Mouse (Mus musculus) layer of hippocampus, postnatal 36 days (tissue): ENCODE results near the gene Cacnb3. TPM values are rescaled to one million over a fixed set of nuclear protein-coding genes. Genes with fewer than 3 reads are reported as not detected.

Experiments
- DNase-seq, 2 experiments: peaks; one replicate each; pipeline ENCODE4 v3.0.0; 2022
- total RNA-seq, 2 experiments: library from RNA; stranded (reverse); gene quantifications; 2 replicates each; pipeline ENCODE4 v1.2.3; 2021

Gene Cacnb3
- total RNA-seq, 2 experiments from 2014 or later = 198 to 206 TPM

- DNase-seq = peak; percentile 84
Observed at GRCm38 (mm10) chr15:98676940-98677728, 46.5 kb downstream of the Cacnb3 start, which contains the start of gene Rnd1. Rnd1 (minus strand) TSS chr15:98677461.

GRCm38 (mm10) chr15:98677977-98678376, 47.3 kb downstream of the Cacnb3 start:
- DNase-seq = no peak

- DNase-seq = no peak
Observed at GRCm38 (mm10) chr15:98680660-98681059, 50.0 kb downstream of the Cacnb3 start.

GRCm38 (mm10) chr15:98681633-98682032, 51.0 kb downstream of the Cacnb3 start:
- no peak for DNase-seq

GRCm38 (mm10) chr15:98683177-98683576, 52.5 kb downstream of the Cacnb3 start:
- DNase-seq = no peak

- no peak for DNase-seq
Observed at GRCm38 (mm10) chr15:98683746-98684145, 53.1 kb downstream of the Cacnb3 start.

- no peak for DNase-seq
Observed at GRCm38 (mm10) chr15:98685926-98686325, 55.3 kb downstream of the Cacnb3 start.

GRCm38 (mm10) chr15:98689682-98690081, 59.0 kb downstream of the Cacnb3 start:
- DNase-seq = no peak

- no peak for DNase-seq
Observed at GRCm38 (mm10) chr15:98691486-98692147, 61.0 kb downstream of the Cacnb3 start.

GRCm38 (mm10) chr15:98692171-98692715, 61.6 kb downstream of the Cacnb3 start:
- no peak for DNase-seq

Other genes starting within 250 kb of the Cacnb3 start
- gene Olfr283, start 249.9 kb upstream of the Cacnb3 start, total RNA-seq = not detected
- gene Olfr282, start 199.6 kb upstream of the Cacnb3 start, total RNA-seq = not detected
- not detected for gene Olfr281, start 178.3 kb upstream of the Cacnb3 start, total RNA-seq
- gene OR5BS1P, start 160.9 kb upstream of the Cacnb3 start, total RNA-seq = not detected
- not detected for gene Lalba, start 148.1 kb upstream of the Cacnb3 start, total RNA-seq
- gene Olfr279, start 138.4 kb upstream of the Cacnb3 start, total RNA-seq = not detected
- 10 to 100 TPM; 62.6 to 64.2 TPM for gene Kansl2, start 96.6 kb upstream of the Cacnb3 start, total RNA-seq
- 10 to 100 TPM; 37.5 to 49.6 TPM for gene Ccnt1, start 59.9 kb upstream of the Cacnb3 start, total RNA-seq
- gene 4930415O20Rik, start 59.8 kb upstream of the Cacnb3 start, total RNA-seq = not detected
- 10 to 100 TPM; 43.7 to 48.8 TPM for gene Adcy6, start 20.8 kb upstream of the Cacnb3 start, total RNA-seq
- 10 to 100 TPM; 87.5 to 92.0 TPM for gene Ddx23, start 32.1 kb downstream of the Cacnb3 start, total RNA-seq
- 1 to 10 TPM; 7.2 to 7.6 TPM for gene Rnd1, start 46.6 kb downstream of the Cacnb3 start, total RNA-seq
- gene Ccdc65, start 77.4 kb downstream of the Cacnb3 start, total RNA-seq = 10 to 100 TPM in 1 of 2 experiments, 1 to 10 TPM in 1; 8.0 to 10.1 TPM
- gene Fkbp11, start 97.4 kb downstream of the Cacnb3 start, total RNA-seq = 1 to 10 TPM in 1 of 2 experiments, under 1 TPM in 1; 0.88 to 1.0 TPM
- gene Arf3, start 132.4 kb downstream of the Cacnb3 start, total RNA-seq = 100 to 1,000 TPM; 792 to 841 TPM
- gene Wnt10b, start 147.3 kb downstream of the Cacnb3 start, total RNA-seq = under 1 TPM; 0.42 to 0.61 TPM
- not detected for gene Wnt1, start 159.0 kb downstream of the Cacnb3 start, total RNA-seq
- 1,000 to 10,000 TPM; 1,665 to 1,670 TPM for gene Ddn, start 178.7 kb downstream of the Cacnb3 start, total RNA-seq
- gene Prkag1, start 200.7 kb downstream of the Cacnb3 start, total RNA-seq = 10 to 100 TPM; 49.0 to 52.5 TPM
- 100 to 1,000 TPM in 1 of 2 experiments, 10 to 100 TPM in 1; 81.4 to 101 TPM for gene Kmt2d, start 240.4 kb downstream of the Cacnb3 start, total RNA-seq